Mouse (Mus musculus) spleen, postnatal 36 days (tissue): ENCODE data around the gene Sphk1.

Experiments
- DNase-seq, 2 experiments: peaks; one replicate each; pipeline ENCODE4 v3.0.0; 2022; ENCODE audit warnings: low spot score in 2 of 2, mixed read lengths in 1 of 2

Gene Sphk1

DNA sequence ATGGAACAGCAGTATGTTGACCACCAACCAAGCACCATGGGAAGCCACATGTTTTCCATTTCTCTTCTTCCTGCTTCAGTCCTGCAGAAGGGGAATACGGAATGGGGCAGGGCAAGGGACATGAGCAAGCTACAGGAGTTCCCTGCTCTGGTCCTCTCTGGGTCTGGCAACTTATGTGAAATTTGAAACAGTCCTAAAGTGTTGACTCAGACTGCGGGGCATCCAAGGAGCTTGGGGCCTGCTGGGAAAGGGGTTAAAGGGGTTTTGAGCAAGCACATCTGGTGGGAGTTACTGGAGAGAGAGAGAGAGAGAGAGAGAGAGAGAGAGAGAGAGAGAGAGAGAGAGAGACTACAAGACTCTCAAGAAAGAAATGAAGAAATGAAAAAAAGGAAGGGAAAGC lies 22.0 kb upstream of the Sphk1 start:
- no peak for DNase-seq

DNA sequence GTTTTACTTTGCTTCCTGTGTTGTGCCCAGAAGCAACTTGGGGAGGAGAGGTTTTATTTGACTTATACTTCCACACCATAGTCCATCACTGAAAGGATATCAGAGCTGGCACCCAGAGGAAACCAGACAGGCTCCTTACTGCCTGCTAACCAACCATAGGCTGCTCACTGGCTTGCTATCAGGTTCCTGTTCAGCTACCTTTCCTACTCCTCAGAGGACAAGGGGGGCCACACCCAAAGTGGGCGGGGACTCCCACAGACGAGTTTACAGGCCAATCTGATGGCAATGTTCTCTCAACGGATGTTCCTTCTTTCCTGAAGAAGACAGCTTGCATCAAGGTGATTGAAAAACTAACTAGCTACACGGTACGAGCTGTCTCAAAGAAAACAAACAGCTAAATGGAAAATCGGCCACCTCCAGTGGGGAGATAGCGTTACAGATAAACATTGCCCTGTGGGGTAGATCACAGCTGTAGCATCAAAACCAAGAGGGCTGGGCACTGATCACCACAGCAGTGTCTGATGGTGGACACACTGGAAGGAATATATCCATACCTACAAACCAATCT lies 19.3 kb upstream of the Sphk1 start:
- DNase-seq: peak in 1 of 2 experiments; percentile 42

DNA sequence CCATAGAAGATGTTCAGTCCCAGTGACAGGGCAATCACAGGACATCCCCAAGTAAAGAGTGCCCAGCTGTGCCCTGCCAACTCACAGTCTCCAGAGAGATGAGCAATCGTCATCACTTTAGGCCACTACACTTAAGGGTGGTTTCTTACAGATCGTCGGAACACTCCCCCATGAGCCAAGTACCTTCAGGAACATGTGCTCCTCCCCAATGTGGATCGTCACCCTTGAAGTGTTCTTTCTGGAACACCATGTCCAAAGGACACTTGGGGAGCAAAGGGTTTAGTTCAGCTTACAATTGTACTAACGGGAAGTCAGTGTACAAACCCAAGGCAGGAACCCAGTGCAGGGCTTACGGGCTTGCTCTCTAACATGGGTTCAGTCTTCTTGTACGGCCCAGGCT lies 18.6 kb upstream of the Sphk1 start:
- DNase-seq: no peak

GRCm38 (mm10) chr11:116512987-116513386 lies 17.7 kb upstream of the Sphk1 start:
- DNase-seq: no peak

DNA sequence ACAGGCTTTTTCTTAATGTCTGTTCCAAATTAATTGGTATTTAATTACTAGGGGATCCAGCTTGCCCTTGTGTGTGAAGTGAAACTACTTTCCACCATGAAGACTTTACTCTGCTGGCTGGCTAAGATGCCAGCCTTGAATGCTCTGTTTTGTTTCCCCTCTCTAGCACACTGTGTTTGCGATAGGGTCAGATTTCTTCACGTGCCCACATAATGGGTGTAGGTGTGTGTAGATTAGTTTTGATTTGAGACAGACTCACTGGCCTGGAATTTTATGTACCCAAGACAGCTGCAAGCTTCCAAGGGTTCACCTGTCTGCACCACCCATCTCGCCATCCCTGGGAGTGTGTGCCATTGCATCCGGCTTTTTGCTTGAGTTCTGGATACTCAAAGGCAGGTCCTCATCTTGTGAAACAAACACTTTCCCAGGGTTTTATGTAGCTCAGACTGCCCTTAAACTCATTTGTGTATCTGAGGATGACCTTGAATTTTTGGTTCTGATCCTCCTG lies 17.1 kb upstream of the Sphk1 start:
- DNase-seq: no peak

GRCm38 (mm10) chr11:116515330-116516020 lies 15.2 kb upstream of the Sphk1 start:
- no peak for DNase-seq

GRCm38 (mm10) chr11:116518482-116518881 lies 12.2 kb upstream of the Sphk1 start:
- no peak for DNase-seq

- peak in 1 of 2 experiments; percentile 47 for DNase-seq
These were observed 9.6 kb upstream of the Sphk1 start for GRCm38 (mm10) chr11:116521143-116521542.

DNA sequence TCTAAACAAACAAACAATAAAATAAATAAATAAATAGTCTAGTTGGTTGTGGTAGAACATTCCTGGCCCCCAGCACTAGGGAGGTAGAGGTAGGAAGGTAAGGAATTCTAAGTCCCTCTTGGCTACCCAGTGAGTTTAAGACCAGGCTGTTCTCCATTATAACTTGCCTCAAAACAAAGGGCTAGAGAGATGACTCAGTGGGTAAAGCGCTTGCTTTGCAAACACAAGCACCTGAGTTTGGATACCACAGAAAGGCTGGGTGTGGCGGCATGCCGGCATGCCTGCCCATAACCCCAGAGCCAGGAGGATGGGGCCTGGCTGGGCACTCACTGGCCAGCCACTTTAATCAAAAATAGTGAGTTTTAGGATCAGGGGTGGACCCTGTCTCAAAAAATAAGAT lies 8.7 kb upstream of the Sphk1 start:
- DNase-seq: no peak

- no peak for DNase-seq
These were observed 7.6 kb upstream of the Sphk1 start for GRCm38 (mm10) chr11:116522886-116523698.

DNA sequence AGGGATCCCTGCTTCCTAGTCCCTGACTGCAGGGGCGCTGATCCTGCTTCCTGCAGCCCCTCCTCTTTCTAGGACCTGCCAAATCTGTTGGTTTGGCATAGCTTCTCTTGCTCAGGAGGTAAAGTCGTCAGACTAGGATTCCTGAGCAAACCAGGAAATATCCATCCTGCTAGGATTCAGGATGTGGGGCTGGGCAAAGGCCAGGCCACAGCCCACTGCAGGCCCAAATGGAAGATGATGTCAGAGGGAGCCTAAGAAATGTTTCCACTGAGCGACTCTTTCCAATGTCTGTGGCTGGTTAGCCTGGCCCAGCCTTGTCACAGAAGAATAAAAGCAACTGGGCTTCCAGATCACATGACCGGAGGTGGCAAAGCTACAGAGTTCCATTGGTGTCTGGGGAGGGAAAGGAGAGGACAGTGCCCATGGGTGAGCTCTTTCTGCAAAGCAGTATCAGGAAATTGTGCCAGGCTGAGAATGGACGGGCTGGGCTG lies 7.0 kb upstream of the Sphk1 start:
- no peak for DNase-seq

DNA sequence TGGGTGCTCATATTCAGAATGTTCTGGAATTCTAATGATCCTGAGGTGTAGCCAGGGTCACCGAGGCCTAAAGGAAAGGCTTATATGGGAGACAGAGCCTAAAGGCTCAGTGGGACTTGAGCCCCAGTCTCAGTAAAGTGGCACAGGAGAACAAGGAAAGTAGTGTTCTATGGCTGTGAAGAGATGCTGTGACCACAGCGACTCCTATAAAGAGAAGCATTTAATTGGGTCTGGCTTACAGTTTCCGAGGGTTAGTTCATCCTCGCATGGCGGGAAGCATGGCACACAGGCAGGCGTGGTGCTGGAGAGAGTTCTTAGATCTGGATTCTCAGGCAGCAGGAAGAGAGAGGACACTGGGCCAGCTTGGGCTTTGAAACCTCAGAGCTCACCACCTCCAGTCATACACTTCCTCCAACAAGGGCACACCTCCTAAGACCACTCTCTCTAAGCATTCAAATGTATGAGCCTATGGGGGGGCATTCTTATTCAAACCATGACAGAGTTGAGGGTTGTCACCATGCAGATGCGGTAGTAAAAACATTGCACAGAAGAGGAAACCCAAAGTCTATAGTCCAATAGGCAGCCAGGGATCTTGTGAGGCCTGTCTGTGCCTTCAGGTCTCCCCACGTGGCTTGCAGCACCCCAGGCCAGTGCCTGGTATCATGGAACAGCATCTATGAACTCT lies 1.9 kb upstream of the Sphk1 start:
- DNase-seq: no peak

- no peak for DNase-seq
These were observed 856 bp downstream of the Sphk1 start for GRCm38 (mm10) chr11:116531371-116532191.

DNA sequence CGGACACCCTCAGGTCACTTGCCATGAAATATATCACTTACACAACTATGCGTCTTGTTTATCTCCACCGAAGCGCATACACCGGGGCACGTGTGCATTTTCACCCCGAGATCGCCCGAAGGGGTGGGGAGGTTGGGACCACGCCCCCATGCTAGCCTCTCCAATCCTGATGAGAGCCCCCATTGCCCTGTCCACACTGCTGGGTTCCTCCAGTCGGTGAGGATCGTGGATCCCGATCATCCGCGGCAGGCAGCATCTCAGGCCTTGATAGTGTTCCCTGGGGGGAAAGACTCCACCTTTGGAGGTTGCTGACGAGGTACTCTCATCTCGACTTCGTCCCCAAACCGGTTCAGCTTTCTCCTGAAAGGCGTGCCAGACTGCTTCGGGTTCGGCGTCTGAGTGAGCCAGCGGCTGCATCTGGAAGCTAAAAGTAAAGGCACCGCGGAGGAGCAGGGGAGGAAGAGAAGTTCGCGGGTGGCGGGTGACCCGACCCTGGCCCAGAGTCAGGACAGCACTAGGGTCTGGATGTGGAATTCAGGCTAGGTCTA lies 1.6 kb downstream of the Sphk1 start:
- DNase-seq: peak; percentile 33 to 52

DNA sequence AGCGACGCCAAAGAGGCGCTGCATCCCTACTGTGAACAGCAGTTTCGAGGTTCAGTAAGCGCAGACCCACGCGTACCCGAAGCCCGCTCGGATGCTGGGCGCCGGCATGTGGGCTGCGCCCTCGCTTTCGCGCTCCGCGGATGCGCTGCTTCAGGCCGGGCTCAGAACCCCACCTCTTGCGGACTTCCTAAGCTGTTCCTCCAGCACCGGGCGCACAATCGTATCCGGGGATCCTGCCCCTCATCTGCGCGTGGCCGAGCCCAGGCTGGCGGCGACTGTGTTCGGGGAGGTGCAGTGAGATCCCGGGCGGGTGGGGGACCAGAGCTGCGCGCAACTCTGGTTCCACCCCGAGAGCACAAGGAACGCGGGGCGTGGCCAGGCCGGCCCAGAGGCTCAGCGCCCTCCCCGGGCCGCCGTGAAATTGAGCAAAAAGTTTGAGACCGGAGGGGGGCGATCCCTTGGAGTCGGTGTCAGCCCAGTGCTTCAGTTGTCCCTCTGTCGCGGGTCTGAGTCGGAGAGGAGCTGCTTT lies 2.1 kb downstream of the Sphk1 start:
- DNase-seq: peak; percentile 63 to 72

DNA sequence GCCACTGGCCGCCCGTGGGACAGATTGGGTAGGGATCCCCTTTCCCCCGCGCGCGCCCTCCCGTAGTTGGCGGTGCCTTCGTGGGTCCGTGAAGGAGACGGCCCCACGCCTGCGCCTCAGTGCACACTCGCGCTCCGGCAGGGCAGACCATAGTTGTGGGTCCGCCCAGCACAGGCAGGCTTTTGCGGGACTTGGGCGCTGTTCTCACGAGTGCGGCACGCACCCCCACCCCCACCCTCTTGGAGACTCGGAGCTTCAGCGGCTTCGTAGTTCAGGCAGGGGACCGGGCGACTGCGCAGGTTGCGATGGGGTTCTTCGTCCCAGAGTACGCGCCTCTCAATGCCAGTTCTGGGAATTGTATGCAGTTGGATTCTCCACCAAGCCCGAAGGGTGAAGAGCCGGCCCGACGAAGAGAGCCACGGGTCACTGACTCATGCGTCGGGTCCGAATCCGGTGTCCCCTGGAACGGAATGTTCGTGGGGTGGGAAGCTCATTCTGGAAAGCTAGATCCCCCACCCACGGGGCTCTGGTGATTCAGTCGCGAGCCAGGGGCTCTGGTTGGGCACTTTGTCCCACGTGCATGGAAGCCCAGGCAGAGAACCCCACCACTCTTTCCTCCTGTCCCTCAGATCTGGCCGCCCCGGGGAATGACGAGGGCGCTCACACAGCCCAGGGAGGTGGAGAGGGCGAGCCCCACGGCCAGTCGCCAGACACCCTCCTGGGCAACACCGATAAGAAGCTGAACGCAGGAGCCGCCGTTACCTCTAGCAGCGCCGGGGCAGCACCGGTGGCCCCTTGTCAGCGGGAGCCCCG lies 2.8 kb downstream of the Sphk1 start:
- DNase-seq: peak; percentile 66 to 79

DNA sequence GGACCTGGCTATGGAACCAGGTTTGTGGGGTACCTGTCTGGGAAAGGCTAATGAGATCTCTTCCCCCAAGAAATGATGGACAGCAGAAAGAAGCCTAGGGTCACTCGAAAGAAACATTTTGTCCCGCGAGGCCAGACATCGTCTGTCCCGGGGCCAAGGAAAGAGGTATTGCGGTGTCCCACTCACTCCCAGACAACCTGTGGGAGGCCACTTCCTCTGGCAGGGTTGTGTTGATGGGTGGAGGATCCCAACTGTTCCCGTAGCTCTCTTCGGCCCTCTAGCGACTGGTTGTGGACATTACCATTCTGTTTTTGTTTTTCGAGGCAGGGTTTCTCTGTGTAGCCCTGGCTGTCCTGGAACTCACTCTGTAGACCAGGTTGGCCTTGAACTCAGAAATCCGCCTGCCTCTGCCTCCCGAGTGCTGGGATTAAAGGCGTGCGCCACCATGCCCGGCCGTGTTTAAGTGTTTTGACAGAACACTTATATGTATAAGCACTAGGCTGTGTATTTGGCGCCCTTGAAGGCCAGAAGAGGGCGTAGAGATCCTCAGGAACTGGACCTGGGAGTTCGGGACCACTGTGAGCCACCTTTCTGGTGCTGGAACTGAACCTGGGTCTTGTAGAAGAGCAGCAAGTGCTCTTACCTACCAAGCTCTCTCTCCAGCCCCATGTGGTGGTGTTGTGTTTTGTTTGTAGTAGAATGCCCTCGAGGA lies 3.6 kb downstream of the Sphk1 start:
- peak; percentile 50 to 69 for DNase-seq

- DNase-seq: peak in 1 of 2 experiments; percentile 52
These were observed 6.0 kb downstream of the Sphk1 start for GRCm38 (mm10) chr11:116536685-116537084.

DNA sequence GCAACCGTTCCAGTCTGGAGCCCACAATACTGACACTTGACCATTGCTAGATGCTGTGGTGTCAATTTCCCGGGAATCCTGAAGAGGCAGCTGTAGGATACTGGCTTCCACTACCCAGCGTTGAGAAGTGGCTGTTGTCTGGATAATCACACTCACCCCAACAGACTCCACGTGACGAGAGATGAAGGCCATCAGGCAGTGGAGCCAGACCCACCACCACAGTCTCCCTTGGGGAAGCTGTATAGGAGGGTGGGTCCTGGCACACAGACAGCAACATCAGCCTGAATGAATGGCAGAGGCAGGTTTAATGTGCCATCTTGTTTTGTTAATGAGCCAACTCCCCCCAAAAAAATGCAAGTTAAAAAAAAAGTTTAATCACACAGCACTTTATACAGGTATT lies 6.7 kb downstream of the Sphk1 start:
- no peak for DNase-seq
